Mouse (Mus musculus): ENCODE results near the gene Pafah2.

DNA sequence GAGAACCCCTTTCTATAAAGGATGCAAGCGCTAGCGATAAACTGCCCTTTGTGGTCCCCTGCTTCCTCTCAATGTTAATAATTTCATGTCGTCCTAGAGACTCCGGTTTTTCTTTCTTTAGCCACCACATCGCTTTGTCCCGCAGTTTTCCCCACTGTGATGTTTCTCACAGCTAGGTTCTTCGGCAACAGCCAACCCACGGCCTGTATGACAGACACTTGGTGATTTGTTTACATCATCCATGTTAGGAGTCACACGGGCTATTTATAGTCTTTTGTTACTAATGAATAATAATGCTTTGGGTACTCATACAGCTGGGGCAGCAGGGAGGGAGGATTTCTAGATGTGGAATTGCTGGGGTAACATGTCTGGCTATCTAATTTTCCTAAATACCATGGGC, 55.4 kb downstream of the Pafah2 start:
- TF ChIP-seq GATA1 (IDR thresholded peaks at IDR 0.05; ENCODE audit: low read length), result no peak
- TF ChIP-seq TAL1 (IDR thresholded peaks at IDR 0.05; ENCODE audit: low read length), result no peak

All from erythroblast, embryonic 14.5 days (primary cell).